Mouse (Mus musculus) cerebellum, adult 2 months (tissue): Measurements from ENCODE around the gene Pafah1b3.

Source experiments
- CTCF ChIP-seq: fragments of 200-500 bp; IDR thresholded peaks from 2 replicates; pipeline ENCODE4 v1.5.1; 2011; ENCODE audit warnings: low read depth, mild to moderate bottlenecking, control low read depth, low read length, moderate library complexity, borderline replicate concordance; ENCODE audit not compliant: insufficient read depth
- POLR2A ChIP-seq: fragments of 200-500 bp; IDR thresholded peaks from 2 replicates; pipeline ENCODE4 v1.6.1; 2011; ENCODE audit warnings: low read length, control low read depth, borderline replicate concordance; ENCODE audit not compliant: insufficient read depth

- TF ChIP-seq CTCF (no peak), POLR2A (no peak)
Measured at GRCm38 (mm10) chr7:25317446-25317999, 19.7 kb upstream of the Pafah1b3 start.
